Mouse (Mus musculus): ENCODE measurements around the gene Flrt1. TPM values are rescaled to one million over a fixed set of nuclear protein-coding genes. Genes with fewer than 3 reads are reported as not detected.

Gene Flrt1
- polyA plus RNA-seq, 1 experiment, result not detected

- no peak overlapping the region for H3K4me3 ChIP-seq (replicated peaks; ENCODE audit: control insufficient read depth, low read depth, low read length)
- 27% methylated on average over 8 of the region's 8 CpGs for WGBS
- TF ChIP-seq CTCF (IDR thresholded peaks at IDR 0.05; ENCODE audit: control insufficient read depth, insufficient read depth, low read length) (no peak), POLR2A (IDR thresholded peaks at IDR 0.05; ENCODE audit: borderline replicate concordance, control insufficient read depth, low read depth, low read length) (no peak)
- no peak overlapping the region; the same call in 1 of the 2 replicates for H3K27ac ChIP-seq (ENCODE audit: control insufficient read depth, insufficient read depth, low read depth, low read length, poor library complexity)
- peaks cover 4% of the 10 kb centered on the region; the same call in 1 of the 2 replicates for H3K4me1 ChIP-seq (ENCODE audit: control insufficient read depth, insufficient read depth, low read length)
Measured at GRCm38 (mm10) chr19:7066828-7067342, 38.6 kb downstream of the Flrt1 start.

GRCm38 (mm10) chr19:7066034-7066827 lies 39.3 kb downstream of the Flrt1 start:
- TF ChIP-seq POLR2A (IDR thresholded peaks at IDR 0.05; ENCODE audit: borderline replicate concordance, control insufficient read depth, low read depth, low read length) (no peak), CTCF (IDR thresholded peaks at IDR 0.05; ENCODE audit: control insufficient read depth, insufficient read depth, low read length) (no peak)
- Histone ChIP-seq H3K4me1 (ENCODE audit: control insufficient read depth, insufficient read depth, low read length) (peaks cover 4% of the 10 kb centered on the region; the same call in 1 of the 2 replicates), H3K27ac (ENCODE audit: control insufficient read depth, insufficient read depth, low read depth, low read length, poor library complexity) (no peak overlapping the region; the same call in 1 of the 2 replicates), H3K4me3 (replicated peaks; ENCODE audit: control insufficient read depth, low read depth, low read length) (no peak overlapping the region)
- WGBS, result 31% methylated on average over 15 of the region's 15 CpGs

GRCm38 (mm10) chr19:7064571-7064970 lies 41.0 kb downstream of the Flrt1 start:
- TF ChIP-seq CTCF (IDR thresholded peaks at IDR 0.05; ENCODE audit: control insufficient read depth, insufficient read depth, low read length) (peak; percentile 100), POLR2A (IDR thresholded peaks at IDR 0.05; ENCODE audit: borderline replicate concordance, control insufficient read depth, low read depth, low read length) (no peak)
- 3% methylated on average over 3 of the region's 3 CpGs for WGBS
- H3K27ac ChIP-seq (ENCODE audit: control insufficient read depth, insufficient read depth, low read depth, low read length, poor library complexity), result no peak overlapping the region
- H3K4me1 ChIP-seq (ENCODE audit: control insufficient read depth, insufficient read depth, low read length), result peaks cover 4% of the 10 kb centered on the region; the same call in 1 of the 2 replicates
- no peak overlapping the region for H3K4me3 ChIP-seq (replicated peaks; ENCODE audit: control insufficient read depth, low read depth, low read length)

- Histone ChIP-seq H3K4me3 (replicated peaks; ENCODE audit: control insufficient read depth, low read depth, low read length) (no peak overlapping the region), H3K27ac (ENCODE audit: control insufficient read depth, insufficient read depth, low read depth, low read length, poor library complexity) (no peak overlapping the region), H3K4me1 (ENCODE audit: control insufficient read depth, insufficient read depth, low read length) (peaks cover 4% of the 10 kb centered on the region; the same call in 1 of the 2 replicates)
- 87% methylated on average over 8 of the region's 8 CpGs for WGBS
- TF ChIP-seq POLR2A (IDR thresholded peaks at IDR 0.05; ENCODE audit: borderline replicate concordance, control insufficient read depth, low read depth, low read length) (no peak), CTCF (IDR thresholded peaks at IDR 0.05; ENCODE audit: control insufficient read depth, insufficient read depth, low read length) (no peak)
Measured at GRCm38 (mm10) chr19:7062916-7063315, 42.6 kb downstream of the Flrt1 start.

- peaks cover 6% of the 10 kb centered on the region for H3K4me1 ChIP-seq (ENCODE audit: control insufficient read depth, insufficient read depth, low read length)
- no peak for TF ChIP-seq POLR2A (IDR thresholded peaks at IDR 0.05; ENCODE audit: borderline replicate concordance, control insufficient read depth, low read depth, low read length)
- no peak for TF ChIP-seq CTCF (IDR thresholded peaks at IDR 0.05; ENCODE audit: control insufficient read depth, insufficient read depth, low read length)
- no peak overlapping the region for H3K4me3 ChIP-seq (replicated peaks; ENCODE audit: control insufficient read depth, low read depth, low read length)
- WGBS, result 82% methylated on average over 5 of the region's 5 CpGs
- no peak overlapping the region for H3K27ac ChIP-seq (ENCODE audit: control insufficient read depth, insufficient read depth, low read depth, low read length, poor library complexity)
Measured at GRCm38 (mm10) chr19:7062110-7062509, 43.4 kb downstream of the Flrt1 start.

GRCm38 (mm10) chr19:7058541-7058940 lies 47.0 kb downstream of the Flrt1 start:
- WGBS, result 92% methylated on average over 6 of the region's 6 CpGs

GRCm38 (mm10) chr19:7057722-7058207 lies 47.8 kb downstream of the Flrt1 start:
- peaks cover 5% of the 10 kb centered on the region for H3K4me1 ChIP-seq (ENCODE audit: control insufficient read depth, insufficient read depth, low read length)
- no peak overlapping the region for H3K27ac ChIP-seq (ENCODE audit: control insufficient read depth, insufficient read depth, low read depth, low read length, poor library complexity)
- H3K4me3 ChIP-seq (replicated peaks; ENCODE audit: control insufficient read depth, low read depth, low read length), result peak overlapping the region; percentile 42
- WGBS, result 7% methylated on average over 15 of the region's 15 CpGs
- TF ChIP-seq POLR2A (IDR thresholded peaks at IDR 0.05; ENCODE audit: borderline replicate concordance, control insufficient read depth, low read depth, low read length) (peak; percentile 34; the same call in 1 of the 2 replicates), CTCF (IDR thresholded peaks at IDR 0.05; ENCODE audit: control insufficient read depth, insufficient read depth, low read length) (no peak)

More at GRCm38 (mm10) chr19:7058541-7058940, 47.0 kb downstream of the Flrt1 start:
- H3K4me3 ChIP-seq (replicated peaks; ENCODE audit: control insufficient read depth, low read depth, low read length), result no peak overlapping the region
- no peak overlapping the region for H3K27ac ChIP-seq (ENCODE audit: control insufficient read depth, insufficient read depth, low read depth, low read length, poor library complexity)
- H3K4me1 ChIP-seq (ENCODE audit: control insufficient read depth, insufficient read depth, low read length), result peaks cover 5% of the 10 kb centered on the region
- no peak for TF ChIP-seq POLR2A (IDR thresholded peaks at IDR 0.05; ENCODE audit: borderline replicate concordance, control insufficient read depth, low read depth, low read length)
- TF ChIP-seq CTCF (IDR thresholded peaks at IDR 0.05; ENCODE audit: control insufficient read depth, insufficient read depth, low read length), result no peak

- 2% methylated on average over 16 of the region's 16 CpGs for WGBS
- Histone ChIP-seq H3K27ac (ENCODE audit: control insufficient read depth, insufficient read depth, low read depth, low read length, poor library complexity) (no peak overlapping the region), H3K4me3 (replicated peaks; ENCODE audit: control insufficient read depth, low read depth, low read length) (peak overlapping the region; percentile 77), H3K4me1 (ENCODE audit: control insufficient read depth, insufficient read depth, low read length) (peaks cover 5% of the 10 kb centered on the region)
- no peak for TF ChIP-seq POLR2A (IDR thresholded peaks at IDR 0.05; ENCODE audit: borderline replicate concordance, control insufficient read depth, low read depth, low read length)
- TF ChIP-seq CTCF (IDR thresholded peaks at IDR 0.05; ENCODE audit: control insufficient read depth, insufficient read depth, low read length), result no peak
Measured at GRCm38 (mm10) chr19:7057126-7057721, 48.3 kb downstream of the Flrt1 start.

All from bone marrow, adult 2 months (tissue).